Mouse (Mus musculus) liver, adult 2 months (tissue): ENCODE measurements around the gene Borcs6. TPM values are rescaled to one million over a fixed set of nuclear protein-coding genes. Genes with fewer than 3 reads are reported as not detected.

Experiments
- DNase-seq: peaks from one replicate; pipeline ENCODE4 v3.0.0-alpha.2; 2011; ENCODE audit warnings: low read depth, low spot score; ENCODE audit errors: extremely low read depth
- H3K27ac ChIP-seq: fragments of 200-500 bp; replicated peaks from 2 replicates; pipeline ENCODE4 v1.5.1; 2012; ENCODE audit warnings: low read depth, mild to moderate bottlenecking, control low read depth, inconsistent platforms, low read length; ENCODE audit not compliant: insufficient read depth
- H3K27me3 ChIP-seq: fragments of 200-500 bp; 2 replicates; pipeline ENCODE4 v1.6.1; 2012; ENCODE audit warnings: mild to moderate bottlenecking, moderate library complexity, low read length, inconsistent platforms; ENCODE audit not compliant: control insufficient read depth, insufficient read depth
- H3K36me3 ChIP-seq: fragments of 200-500 bp; 2 replicates; pipeline ENCODE4 v1.6.1; 2012; ENCODE audit warnings: low read length, inconsistent platforms; ENCODE audit not compliant: control insufficient read depth, insufficient read depth
- H3K4me1 ChIP-seq: fragments of 200-500 bp; 2 replicates; pipeline ENCODE4 v1.6.1; 2011; ENCODE audit warnings: low read length; ENCODE audit not compliant: control insufficient read depth, insufficient read depth
- H3K4me3 ChIP-seq: fragments of 200-500 bp; 2 replicates; pipeline ENCODE4 v1.5.1; 2011; ENCODE audit warnings: low read depth, mild to moderate bottlenecking, control low read depth, low read length, moderate library complexity; ENCODE audit not compliant: insufficient read depth
- H3K79me2 ChIP-seq: fragments of 200-500 bp; 2 replicates; pipeline ENCODE4 v1.6.1; 2012; ENCODE audit warnings: inconsistent platforms, mild to moderate bottlenecking, low read length, moderate library complexity; ENCODE audit not compliant: control insufficient read depth, insufficient read depth
- H3K9ac ChIP-seq: fragments of 200-500 bp; 2 replicates; pipeline ENCODE4 v1.6.1; 2012; ENCODE audit warnings: low read depth, mild to moderate bottlenecking, control low read depth, inconsistent platforms, low read length
- CTCF ChIP-seq: fragments of 200-500 bp; IDR thresholded peaks from 2 replicates; pipeline ENCODE4 v1.5.1; 2011; ENCODE audit warnings: low read depth, low read length, control low read depth
- POLR2A ChIP-seq: fragments of 200-500 bp; IDR thresholded peaks from 2 replicates; pipeline ENCODE4 v1.6.1; 2011; ENCODE audit warnings: low read length, control low read depth; ENCODE audit not compliant: insufficient read depth; ENCODE audit errors: extremely low read depth
- whole genome bisulfite sequencing: fragments of 180-500 bp; shearing (Covaris S2); methylation state at CpG from one replicate; pipeline ENCODE4 v1.1.7; 2018; 5-methylcytosine and 5-hydroxymethylcytosine counted together
- polyA plus RNA-seq: library from polyadenylated mRNA; depleted of rRNA; stranded (reverse); fragments of >200 nt; gene quantifications from 2 replicates; pipeline ENCODE4 v1.2.3, GENCODE M21; 2012
- total RNA-seq: library from RNA; depleted of rRNA; stranded (reverse); fragments of >200 nt; gene quantifications from 2 replicates; pipeline ENCODE4 v1.2.3, GENCODE M21; 2014

The Borcs6 gene
- total and polyA plus RNA-seq, 2 experiments = 6.5 to 11.2 TPM

DNA sequence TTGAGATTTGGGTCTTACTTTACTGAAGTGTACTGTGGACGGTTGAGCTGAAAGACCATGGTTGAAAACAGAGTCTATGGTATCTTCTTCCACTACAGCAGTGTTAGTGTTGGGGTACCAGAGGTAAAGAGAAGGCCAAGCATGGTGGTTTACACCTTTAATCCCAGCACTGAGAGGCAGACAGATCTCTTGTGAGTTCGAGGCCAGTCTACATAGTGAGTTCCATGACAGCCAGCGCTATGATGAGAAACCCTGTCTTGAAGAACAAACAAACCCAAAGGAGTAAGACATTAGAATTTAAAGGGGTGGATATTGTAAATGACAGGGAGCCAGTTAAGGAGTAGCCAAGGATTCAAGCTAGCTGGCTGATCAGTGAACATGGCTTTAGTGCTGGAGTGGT lies 42.8 kb upstream of the Borcs6 start:
- 56% methylated on average over 3 of the region's 3 CpGs for whole genome bisulfite sequencing
- TF ChIP-seq POLR2A (no peak), CTCF (no peak)
- Histone ChIP-seq H3K79me2 (0 out of 2 replicates have a peak, but pooled peaks cover 3% of the 10 kb centered on the region), H3K9ac (peak overlapping the region; percentile 61; the same call in 1 of the 2 replicates), H3K4me3 (no peak overlapping the region), H3K27ac (no peak overlapping the region), H3K36me3 (peaks cover under 1% of the 10 kb centered on the region; the same call in 1 of the 2 replicates), H3K27me3 (no peaks in the 10 kb centered on the region), H3K4me1 (peaks cover 3% of the 10 kb centered on the region)
- DNase-seq = no peak

DNA sequence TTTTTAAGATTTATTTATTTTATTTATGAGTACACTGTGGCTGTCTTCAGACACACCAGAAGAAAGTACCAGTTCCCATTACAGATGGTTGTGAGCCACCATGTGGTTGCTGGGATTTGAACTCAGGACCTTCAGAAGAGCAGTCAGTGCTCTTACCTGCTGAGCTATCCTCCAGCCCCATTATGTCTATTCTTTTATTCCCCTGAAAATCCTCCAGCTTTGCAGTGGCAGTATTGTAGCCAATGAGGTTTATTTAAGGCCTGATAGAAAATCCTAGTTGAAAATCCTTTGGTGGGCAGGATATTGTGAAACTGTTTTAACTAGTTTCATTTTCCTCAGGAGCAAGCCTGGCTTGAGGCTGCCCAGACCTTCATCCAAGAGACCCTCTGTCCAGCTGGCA lies 38.8 kb upstream of the Borcs6 start:
- Histone ChIP-seq H3K4me1 (peaks cover 2% of the 10 kb centered on the region), H3K27ac (no peak overlapping the region), H3K9ac (no peak overlapping the region), H3K36me3 (peaks cover 8% of the 10 kb centered on the region), H3K27me3 (no peaks in the 10 kb centered on the region), H3K79me2 (0 out of 2 replicates have a peak, but pooled peaks cover 3% of the 10 kb centered on the region), H3K4me3 (no peak overlapping the region)
- no peak for DNase-seq
- TF ChIP-seq POLR2A (no peak), CTCF (no peak)

DNA sequence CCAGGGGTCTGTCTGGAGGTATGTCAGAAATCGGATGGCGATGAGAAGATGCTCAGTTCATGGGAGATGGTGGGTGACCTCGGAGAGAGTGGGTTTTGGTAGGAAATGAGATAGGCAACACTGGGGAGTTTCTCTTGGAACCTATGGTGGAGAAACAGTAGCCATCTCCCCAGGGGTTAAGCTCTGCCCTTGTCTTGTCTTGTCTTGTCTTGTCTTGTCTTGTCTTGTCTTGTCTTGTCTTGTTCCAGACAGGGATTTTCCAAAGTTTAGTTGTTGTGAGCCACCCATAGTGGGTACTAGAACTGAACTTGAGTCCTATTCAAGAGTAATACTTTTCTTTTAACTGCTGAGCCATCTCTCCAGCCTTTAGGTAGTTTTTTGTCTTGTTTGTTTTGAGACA lies 33.0 kb upstream of the Borcs6 start:
- Histone ChIP-seq H3K36me3 (peaks cover 10% of the 10 kb centered on the region), H3K4me1 (no peaks in the 10 kb centered on the region)
- 94% methylated on average over 3 of the region's 3 CpGs for WGBS

DNA sequence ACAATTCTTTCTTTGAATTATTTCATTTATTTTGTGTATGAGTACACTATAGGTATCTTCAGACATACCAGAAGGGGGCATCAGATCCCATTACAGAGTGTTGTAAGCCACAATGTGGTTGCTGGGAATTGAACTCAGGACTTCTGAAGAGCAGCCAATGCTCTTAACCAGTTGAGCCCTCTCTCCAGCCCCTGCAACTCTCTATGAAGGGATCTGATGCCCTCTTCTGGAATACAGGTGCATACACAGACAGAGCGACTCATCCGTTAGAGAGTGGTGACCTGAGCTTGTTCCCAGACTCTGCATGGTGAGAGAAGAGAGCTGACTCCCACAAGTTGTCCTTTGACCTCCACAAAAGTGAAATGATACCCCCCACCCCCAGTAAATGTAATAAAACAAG lies 30.7 kb upstream of the Borcs6 start:
- Histone ChIP-seq H3K4me1 (no peaks in the 10 kb centered on the region), H3K4me3 (no peak overlapping the region), H3K36me3 (peaks cover 1% of the 10 kb centered on the region; the same call in 1 of the 2 replicates), H3K79me2 (no peaks in the 10 kb centered on the region), H3K27me3 (no peaks in the 10 kb centered on the region), H3K27ac (no peak overlapping the region), H3K9ac (no peak overlapping the region)
- 82% methylated on average over 2 of the region's 2 CpGs for WGBS
- DNase-seq = no peak
- TF ChIP-seq POLR2A (no peak), CTCF (no peak)

More for the DNA sequence above, 33.0 kb upstream of the Borcs6 start:
- Histone ChIP-seq H3K79me2 (no peaks in the 10 kb centered on the region), H3K27ac (no peak overlapping the region), H3K27me3 (no peaks in the 10 kb centered on the region), H3K4me3 (no peak overlapping the region), H3K9ac (no peak overlapping the region)
- DNase-seq = no peak
- no peak for TF ChIP-seq CTCF
- no peak for TF ChIP-seq POLR2A

DNA sequence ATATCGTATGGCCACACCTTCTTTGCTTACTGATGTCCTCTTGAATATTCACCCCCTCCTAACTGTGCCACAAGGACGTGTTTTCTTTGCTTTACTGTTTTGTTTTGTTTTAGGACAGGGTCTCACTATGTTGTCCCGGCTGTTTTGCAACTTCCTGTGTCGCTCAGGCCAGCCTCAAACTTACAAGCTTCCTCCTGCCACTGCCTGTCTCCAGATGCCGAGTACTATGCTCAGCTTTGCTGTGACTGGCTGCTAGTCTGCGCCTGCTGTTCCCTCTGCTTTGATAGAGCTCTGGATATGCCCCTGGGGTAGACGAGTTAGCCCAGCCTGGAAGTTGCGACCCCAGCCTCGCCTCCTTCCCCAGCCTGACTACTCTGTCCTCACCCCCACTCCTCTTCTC lies 26.0 kb upstream of the Borcs6 start:
- Histone ChIP-seq H3K36me3 (no peaks in the 10 kb centered on the region), H3K79me2 (no peaks in the 10 kb centered on the region), H3K27ac (no peak overlapping the region), H3K9ac (no peak overlapping the region), H3K4me3 (no peak overlapping the region), H3K4me1 (peaks cover 13% of the 10 kb centered on the region), H3K27me3 (no peaks in the 10 kb centered on the region)
- TF ChIP-seq POLR2A (no peak), CTCF (no peak)
- no peak for DNase-seq
- 78% methylated on average over 9 of the region's 9 CpGs for WGBS

DNA sequence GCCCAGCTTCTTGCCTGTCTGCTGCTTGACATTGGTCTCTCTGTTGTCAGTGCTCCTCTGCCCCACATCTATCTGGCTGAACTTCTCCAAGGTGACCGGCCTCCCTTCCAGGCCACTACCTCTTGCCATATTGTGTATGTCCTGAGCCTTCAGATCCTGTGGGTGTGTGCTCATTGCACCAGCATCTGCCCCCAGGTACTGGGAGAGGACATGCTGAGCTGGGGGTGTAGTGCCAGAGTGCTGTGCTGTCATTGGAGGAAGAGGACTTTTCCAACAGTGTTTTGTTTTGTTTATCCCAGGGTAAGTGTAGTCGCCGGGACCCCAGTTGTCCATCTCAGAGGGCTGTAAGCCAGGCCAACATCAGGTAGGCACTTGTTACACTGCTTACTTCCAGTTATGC lies 24.9 kb upstream of the Borcs6 start:
- Histone ChIP-seq H3K36me3 (no peaks in the 10 kb centered on the region), H3K9ac (no peak overlapping the region), H3K79me2 (no peaks in the 10 kb centered on the region), H3K4me1 (peaks cover 22% of the 10 kb centered on the region), H3K27me3 (no peaks in the 10 kb centered on the region), H3K4me3 (no peak overlapping the region), H3K27ac (no peak overlapping the region)
- TF ChIP-seq CTCF (no peak), POLR2A (no peak)
- 93% methylated on average over 3 of the region's 3 CpGs for WGBS
- DNase-seq = no peak
